Mouse (Mus musculus) spleen, adult 18-20 months (tissue): Measurements from ENCODE around the gene Tenm3.

ENCODE experiments used
- DNase-seq, 2 experiments: peaks; one replicate each; pipeline ENCODE4 v3.0.0; 2022; ENCODE audit warnings: mixed read lengths in 2 of 2

Tenm3 gene

GRCm38 (mm10) chr8:48740147-48740881 lies 103.4 kb downstream of the Tenm3 start:
- DNase-seq = no peak

GRCm38 (mm10) chr8:48733731-48734130 lies 110.0 kb downstream of the Tenm3 start:
- no peak for DNase-seq

- no peak for DNase-seq
These were observed 110.7 kb downstream of the Tenm3 start for GRCm38 (mm10) chr8:48733057-48733456.

GRCm38 (mm10) chr8:48730701-48731100 lies 113.0 kb downstream of the Tenm3 start:
- DNase-seq = no peak

- DNase-seq = no peak
These were observed 114.7 kb downstream of the Tenm3 start for GRCm38 (mm10) chr8:48728833-48729690.

GRCm38 (mm10) chr8:48728006-48728405 lies 115.7 kb downstream of the Tenm3 start:
- no peak for DNase-seq

GRCm38 (mm10) chr8:48722744-48723143 lies 121.0 kb downstream of the Tenm3 start:
- no peak for DNase-seq

GRCm38 (mm10) chr8:48722318-48722717 lies 121.4 kb downstream of the Tenm3 start:
- no peak for DNase-seq

- no peak for DNase-seq
These were observed 122.4 kb downstream of the Tenm3 start for GRCm38 (mm10) chr8:48721376-48721775.

GRCm38 (mm10) chr8:48715616-48716015 lies 128.1 kb downstream of the Tenm3 start:
- DNase-seq = no peak

- DNase-seq = no peak
These were observed 137.1 kb downstream of the Tenm3 start for GRCm38 (mm10) chr8:48706666-48707065.

- no peak for DNase-seq
These were observed 138.8 kb downstream of the Tenm3 start for GRCm38 (mm10) chr8:48704885-48705515.

GRCm38 (mm10) chr8:48704485-48704884 lies 139.3 kb downstream of the Tenm3 start:
- DNase-seq = no peak

GRCm38 (mm10) chr8:48690665-48691395 lies 152.9 kb downstream of the Tenm3 start:
- DNase-seq = no peak

- no peak for DNase-seq
These were observed 155.0 kb downstream of the Tenm3 start for GRCm38 (mm10) chr8:48688706-48689105.

GRCm38 (mm10) chr8:48688188-48688587 lies 155.6 kb downstream of the Tenm3 start:
- no peak for DNase-seq

GRCm38 (mm10) chr8:48673476-48673875 lies 170.3 kb downstream of the Tenm3 start:
- no peak for DNase-seq

- DNase-seq = no peak
These were observed 171.3 kb downstream of the Tenm3 start for GRCm38 (mm10) chr8:48672471-48672870.

GRCm38 (mm10) chr8:48671318-48671717 lies 172.4 kb downstream of the Tenm3 start:
- DNase-seq = no peak

- DNase-seq = no peak
These were observed 172.9 kb downstream of the Tenm3 start for GRCm38 (mm10) chr8:48670895-48671294.

- DNase-seq = no peak
These were observed 173.4 kb downstream of the Tenm3 start for GRCm38 (mm10) chr8:48670387-48670786.

GRCm38 (mm10) chr8:48665193-48665592 lies 178.6 kb downstream of the Tenm3 start:
- no peak for DNase-seq

- DNase-seq = no peak
These were observed 184.5 kb downstream of the Tenm3 start for GRCm38 (mm10) chr8:48659226-48659625.
